Mouse (Mus musculus) brain, embryonic 14.5 days (tissue): Measurements from ENCODE around the gene Stag1. TPM values are rescaled to one million over a fixed set of nuclear protein-coding genes. Genes with fewer than 3 reads are reported as not detected.

Experiments used
- DNase-seq: peaks from one replicate; pipeline ENCODE4 v3.0.0-alpha.2; 2011; ENCODE audit warnings: low read depth
- CTCF ChIP-seq: fragments of 200-500 bp; IDR thresholded peaks from 2 replicates; pipeline ENCODE4 v1.5.1; 2012; ENCODE audit warnings: inconsistent platforms, mild to moderate bottlenecking, moderate library complexity, borderline replicate concordance; ENCODE audit not compliant: insufficient read depth, insufficient read length; ENCODE audit errors: extremely low read depth
- POLR2A ChIP-seq: fragments of 200-500 bp; IDR thresholded peaks from 2 replicates; pipeline ENCODE4 v1.6.1; 2012; ENCODE audit warnings: mild to moderate bottlenecking, inconsistent platforms, borderline replicate concordance; ENCODE audit not compliant: poor library complexity, insufficient read depth, insufficient read length, severe bottlenecking; ENCODE audit errors: extremely low read depth
- polyA plus RNA-seq: library from polyadenylated mRNA; depleted of rRNA; stranded (reverse); fragments of >200 nt; gene quantifications from 2 replicates; pipeline ENCODE4 v1.2.3, GENCODE M21; 2012

Stag1 gene
- polyA plus RNA-seq, 1 experiment = 31.6 TPM

DNA sequence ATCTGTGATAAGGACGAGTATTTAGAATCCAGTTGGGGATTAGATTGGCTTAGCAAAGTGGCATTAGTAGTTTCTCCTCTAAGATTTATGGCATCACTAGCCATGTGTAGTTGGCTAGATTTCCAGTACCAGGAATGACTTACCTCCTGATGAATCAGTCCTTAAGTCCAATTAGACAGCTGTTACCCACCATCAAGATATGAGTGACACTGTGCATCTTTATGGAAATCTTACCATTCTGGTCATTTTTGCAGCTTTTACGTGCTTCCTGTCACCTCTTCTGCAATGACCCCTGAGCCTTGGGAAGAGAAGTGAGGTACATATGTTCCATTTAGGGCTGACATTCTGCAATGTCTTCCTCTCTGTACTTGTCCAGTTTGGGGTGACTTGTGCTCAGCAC is 28.7 kb downstream of the Stag1 start:
- TF ChIP-seq CTCF (no peak), POLR2A (no peak)
- DNase-seq = no peak

DNA sequence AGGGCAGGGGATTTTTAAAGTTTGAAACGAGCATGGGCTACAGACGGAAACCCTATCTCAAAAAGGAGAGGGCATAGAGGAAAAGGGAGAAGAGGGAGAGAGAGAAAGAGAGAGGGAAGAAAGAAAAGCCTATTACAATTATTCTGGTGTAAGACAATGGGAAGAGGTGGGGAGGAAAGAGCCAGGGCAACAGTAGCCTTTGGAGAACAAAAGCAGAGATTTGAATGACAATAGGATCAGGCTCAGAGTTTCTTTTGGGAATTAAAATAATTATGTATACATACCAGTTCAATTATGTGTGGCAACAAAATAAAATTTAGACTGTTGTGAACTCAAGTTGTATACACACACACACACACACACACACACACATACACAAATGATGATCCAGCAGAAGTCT is 43.2 kb downstream of the Stag1 start:
- no peak for DNase-seq
- TF ChIP-seq CTCF (no peak), POLR2A (no peak)

GRCm38 (mm10) chr9:100641391-100642085 is 43.9 kb downstream of the Stag1 start:
- peak; percentile 42 for DNase-seq
- TF ChIP-seq CTCF (no peak), POLR2A (no peak)

- peak; percentile 59 for DNase-seq
Measured at GRCm38 (mm10) chr9:100642186-100642839, 44.7 kb downstream of the Stag1 start.

GRCm38 (mm10) chr9:100642840-100643697 is 45.5 kb downstream of the Stag1 start:
- peak; percentile 100 for DNase-seq
- peak; percentile 95 for TF ChIP-seq CTCF
- peak; percentile 81 for TF ChIP-seq POLR2A

More at GRCm38 (mm10) chr9:100642186-100642839, 44.7 kb downstream of the Stag1 start:
- TF ChIP-seq CTCF (no peak), POLR2A (no peak)

DNA sequence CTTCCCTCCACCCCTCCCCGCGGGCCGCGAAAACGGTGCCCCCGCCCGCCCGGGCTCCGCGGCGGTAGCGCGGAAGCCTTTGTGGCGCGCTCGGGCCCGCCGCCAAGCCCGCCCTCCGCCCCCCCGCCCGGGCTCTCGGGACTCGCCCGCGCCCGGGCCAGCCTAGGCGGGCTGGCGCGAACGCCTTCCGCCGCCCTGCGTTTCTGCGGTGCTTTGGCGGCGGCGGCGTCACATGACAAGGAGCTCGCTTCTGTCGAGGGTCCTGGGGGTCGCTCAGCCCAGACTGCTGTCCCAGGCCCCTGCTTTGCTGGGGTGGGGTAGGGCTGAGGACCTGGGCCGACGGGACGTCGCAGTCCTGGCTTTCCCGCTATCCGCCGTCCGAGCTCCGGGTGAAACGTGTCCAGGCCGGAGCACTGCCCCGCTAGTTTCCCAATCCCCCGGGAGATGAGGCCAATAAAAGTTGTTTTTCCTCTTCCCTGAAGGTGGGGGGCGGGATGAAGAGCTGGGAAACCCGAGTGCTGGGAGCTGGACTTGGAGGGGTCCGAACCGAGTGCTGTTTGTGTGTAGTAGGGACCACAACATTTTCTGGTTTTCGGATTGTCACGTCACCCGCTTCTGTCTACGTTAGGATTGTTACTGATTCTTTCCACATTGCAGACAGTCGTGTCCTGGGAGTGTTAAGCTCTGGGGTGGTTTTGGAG is 46.6 kb downstream of the Stag1 start:
- TF ChIP-seq POLR2A = peak; percentile 64
- TF ChIP-seq CTCF = no peak
- peak; percentile 85 for DNase-seq

- peak; percentile 22 for DNase-seq
- TF ChIP-seq CTCF (no peak), POLR2A (no peak)
Measured at GRCm38 (mm10) chr9:100645026-100645940, 47.7 kb downstream of the Stag1 start.

DNA sequence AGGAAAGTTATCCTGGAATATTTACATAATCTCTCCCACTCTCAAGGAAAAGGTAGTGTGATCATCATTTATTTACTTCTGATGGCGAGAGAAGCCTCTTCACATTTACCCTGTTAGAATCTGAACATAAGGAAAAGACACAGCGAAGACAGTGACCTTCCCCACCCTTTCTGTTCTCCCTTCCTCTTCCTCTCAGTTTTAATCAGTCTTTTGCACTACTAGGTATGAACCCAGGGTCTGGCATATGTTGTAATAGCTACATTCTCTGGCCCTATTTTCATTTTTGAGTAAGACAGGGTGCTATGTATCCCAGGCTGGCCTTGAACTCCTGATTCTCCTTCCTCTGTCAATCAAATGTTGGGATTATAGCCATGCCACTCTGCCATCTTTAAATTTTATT is 48.7 kb downstream of the Stag1 start:
- no peak for DNase-seq
- TF ChIP-seq CTCF (no peak), POLR2A (no peak)

GRCm38 (mm10) chr9:100647774-100648323 is 50.3 kb downstream of the Stag1 start:
- DNase-seq = peak; percentile 28
- TF ChIP-seq CTCF = no peak
- no peak for TF ChIP-seq POLR2A

DNA sequence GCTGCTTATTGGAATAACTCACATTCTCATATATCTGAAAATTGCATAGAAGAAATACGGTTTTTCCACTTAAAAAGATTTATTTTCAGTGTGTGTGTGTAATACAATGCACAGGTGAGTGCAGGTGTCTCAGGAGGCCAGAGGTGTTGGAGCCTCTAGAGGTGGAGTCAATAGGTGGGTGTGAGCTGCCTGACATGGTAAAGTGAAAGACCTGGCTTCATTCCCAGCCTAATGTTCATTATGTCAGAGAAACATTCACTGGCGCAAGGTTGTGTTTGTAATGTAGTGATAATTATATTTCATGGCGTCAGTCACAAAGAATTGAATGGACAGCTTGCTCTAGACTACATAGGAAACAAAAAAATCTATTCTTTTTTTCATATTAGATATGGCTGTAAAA is 56.5 kb downstream of the Stag1 start:
- peak; percentile 37 for DNase-seq
- TF ChIP-seq CTCF = no peak
- TF ChIP-seq POLR2A = no peak

- DNase-seq = no peak
- TF ChIP-seq POLR2A = no peak
- TF ChIP-seq CTCF = no peak
Measured at GRCm38 (mm10) chr9:100656058-100656457, 58.5 kb downstream of the Stag1 start.
